Mouse (Mus musculus) heart, embryonic 13.5 days (tissue): ENCODE data around the gene Zfp36l1. TPM values are rescaled to one million over a fixed set of nuclear protein-coding genes. Genes with fewer than 3 reads are reported as not detected.

Experiments
- ATAC-seq: fragments of 200-750 bp; cut with Nextera tagmentation; 2 replicates; pipeline ENCODE4 v1.8.0; 2017; ENCODE audit warnings: moderate TSS enrichment; ENCODE audit not compliant: insufficient number of reproducible peaks, low FRiP score, low TSS enrichment; ENCODE audit errors: extremely low read depth
- H3K27ac ChIP-seq: fragments of 300-500 bp; sonication (generic); replicated peaks from 2 replicates; pipeline ENCODE4 v1.5.1; 2015; ENCODE audit warnings: moderate library complexity, mild to moderate bottlenecking, inconsistent platforms
- H3K27me3 ChIP-seq: fragments of 300-500 bp; sonication (generic); replicated peaks from 2 replicates; pipeline ENCODE4 v1.6.1; 2015; ENCODE audit warnings: mild to moderate bottlenecking, inconsistent platforms
- H3K36me3 ChIP-seq: fragments of 300-500 bp; sonication (generic); 2 replicates; pipeline ENCODE4 v1.6.1; 2015; ENCODE audit warnings: mild to moderate bottlenecking, inconsistent platforms
- H3K4me1 ChIP-seq: fragments of 300-500 bp; sonication (generic); 2 replicates; pipeline ENCODE4 v1.6.1; 2015; ENCODE audit warnings: inconsistent platforms
- H3K4me2 ChIP-seq: fragments of 300-500 bp; sonication (generic); 2 replicates; pipeline ENCODE4 v1.6.1; 2015; ENCODE audit warnings: inconsistent platforms, mild to moderate bottlenecking, moderate library complexity
- H3K4me3 ChIP-seq: fragments of 300-500 bp; sonication (generic); 2 replicates; pipeline ENCODE4 v1.5.1; 2015; ENCODE audit warnings: moderate library complexity, mild to moderate bottlenecking, inconsistent platforms
- H3K9ac ChIP-seq: fragments of 300-500 bp; sonication (generic); 2 replicates; pipeline ENCODE4 v1.6.1; 2015; ENCODE audit warnings: inconsistent platforms, mild to moderate bottlenecking, moderate library complexity
- H3K9me3 ChIP-seq: fragments of 300-500 bp; sonication (generic); 2 replicates; pipeline ENCODE4 v1.6.1; 2016; ENCODE audit warnings: inconsistent platforms
- WGBS: fragments of 180-500 bp; shearing (Covaris S2); methylation state at CpG from one replicate; pipeline ENCODE4 v1.1.7; 2015; ENCODE audit warnings: mixed read lengths; 5-methylcytosine and 5-hydroxymethylcytosine counted together
- polyA plus RNA-seq: library from polyadenylated mRNA; unstranded; fragments of >200 nt; fragmentation: Nextera tagmentation; extraction: Ambion mirVana; gene quantifications from 2 replicates; pipeline ENCODE4 v1.2.1, GENCODE M21; 2015

Gene Zfp36l1
- polyA plus RNA-seq, 1 experiment from 2014 or later, result 96.2 TPM

DNA sequence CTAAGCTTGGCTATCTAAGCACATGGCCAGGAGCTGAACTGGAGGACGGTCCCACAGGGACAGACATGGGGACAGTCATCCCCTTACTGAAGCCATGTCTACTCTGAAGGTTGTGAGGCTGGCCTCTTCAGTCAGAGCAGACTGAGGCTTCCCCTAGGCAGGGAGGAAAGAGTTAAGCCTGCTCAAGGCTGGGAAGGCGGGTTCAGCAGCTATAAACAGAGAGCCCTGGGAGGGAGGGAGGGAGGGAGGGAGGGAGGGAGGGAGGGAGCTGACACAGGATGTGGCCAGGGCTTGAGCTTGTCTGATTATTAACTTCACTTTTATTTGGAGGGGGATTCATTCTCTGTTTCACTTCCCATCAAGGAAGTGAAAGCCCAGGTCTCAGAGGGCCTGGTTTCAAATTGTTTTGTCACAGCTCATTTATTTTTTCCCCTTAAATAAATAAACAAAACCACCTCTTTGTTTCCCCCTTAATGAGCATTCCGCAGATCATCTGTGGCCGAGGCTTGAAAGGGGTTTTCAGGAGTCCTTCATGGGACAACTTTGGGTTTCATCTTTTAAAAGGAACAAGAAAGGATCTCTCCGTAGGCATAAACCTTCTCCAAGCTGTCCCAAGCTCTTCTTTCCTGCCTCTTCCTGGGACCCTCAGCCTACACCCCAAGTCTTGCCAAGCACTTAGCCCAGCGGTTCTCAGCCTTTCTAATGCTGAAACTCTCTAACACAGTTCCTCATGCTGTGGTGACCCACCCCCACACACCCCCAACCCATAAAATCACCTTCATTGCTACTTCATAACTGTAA is 17.9 kb upstream of the Zfp36l1 start:
- H3K4me3 ChIP-seq, result peak overlapping the region; percentile 15; the same call in 1 of the 2 replicates
- no peaks in the 10 kb centered on the region for H3K9me3 ChIP-seq
- H3K9ac ChIP-seq, result peak overlapping the region; percentile 95
- H3K27me3 ChIP-seq, result no peaks in the 10 kb centered on the region
- H3K36me3 ChIP-seq, result peaks cover 28% of the 10 kb centered on the region
- H3K4me1 ChIP-seq, result peaks cover 38% of the 10 kb centered on the region
- WGBS, result 20% methylated on average over 5 of the region's 6 CpGs
- peak overlapping the region; percentile 77 for H3K4me2 ChIP-seq
- ATAC-seq, result no peak
- peak overlapping the region; percentile 98 for H3K27ac ChIP-seq

DNA sequence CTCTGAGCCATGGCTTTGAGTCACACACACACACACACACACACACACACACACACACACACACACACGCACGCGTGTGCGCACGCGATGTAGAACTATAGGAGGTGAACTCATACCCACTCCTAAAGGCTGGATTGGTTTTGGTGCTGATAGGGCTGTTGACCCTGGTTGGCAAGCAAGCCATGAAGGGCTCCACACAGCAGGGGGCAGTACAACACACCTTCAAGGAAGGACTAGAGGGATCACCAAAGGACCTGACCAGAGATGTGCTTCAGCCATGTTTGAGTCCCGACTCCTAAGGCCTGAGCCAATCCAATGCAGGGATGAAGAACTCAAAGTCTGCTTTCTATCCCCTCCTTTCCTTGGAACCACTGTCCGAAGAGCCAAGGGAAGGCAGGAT is 16.7 kb upstream of the Zfp36l1 start:
- WGBS, result 96% methylated on average over 8 of the region's 8 CpGs
- peaks cover 40% of the 10 kb centered on the region for H3K36me3 ChIP-seq
- no peak overlapping the region for H3K4me3 ChIP-seq
- no peak for ATAC-seq
- H3K27ac ChIP-seq, result peak overlapping the region; percentile 98
- no peak overlapping the region; the same call in 1 of the 2 replicates for H3K9ac ChIP-seq
- H3K4me2 ChIP-seq, result no peak overlapping the region
- H3K27me3 ChIP-seq, result no peaks in the 10 kb centered on the region
- peaks cover 37% of the 10 kb centered on the region for H3K4me1 ChIP-seq
- no peaks in the 10 kb centered on the region for H3K9me3 ChIP-seq

DNA sequence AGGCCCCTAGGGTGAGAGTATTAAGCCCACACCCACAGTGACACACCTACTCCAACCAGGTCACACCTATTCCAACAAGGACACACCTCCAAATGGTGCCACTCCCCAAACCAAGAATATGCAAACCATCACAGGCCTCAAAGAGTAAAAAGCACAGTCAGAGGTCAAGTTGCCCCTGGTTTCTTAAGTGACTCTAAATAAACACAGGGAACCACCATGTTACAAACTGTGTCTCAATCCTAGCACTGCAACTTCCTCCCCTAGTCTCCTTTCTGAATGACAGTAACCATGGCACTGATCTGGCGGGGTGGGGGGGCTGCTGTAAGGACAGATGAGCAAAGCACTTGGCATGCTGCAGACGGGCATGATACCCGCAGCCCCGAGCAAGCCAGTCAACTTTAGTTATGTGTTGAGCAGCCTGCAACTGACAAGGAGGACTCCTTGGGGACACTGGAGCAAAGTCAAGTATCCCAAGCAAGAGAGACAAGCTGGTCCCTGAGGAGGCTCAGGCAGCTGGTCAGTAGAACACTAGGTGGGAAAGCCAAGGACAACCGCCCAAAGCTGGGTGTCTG is 14.5 kb upstream of the Zfp36l1 start:
- Histone ChIP-seq H3K27me3 (no peaks in the 10 kb centered on the region), H3K4me1 (peaks cover 56% of the 10 kb centered on the region), H3K36me3 (peaks cover 47% of the 10 kb centered on the region), H3K4me2 (no peak overlapping the region), H3K9ac (no peak overlapping the region), H3K27ac (no peak overlapping the region), H3K4me3 (no peak overlapping the region), H3K9me3 (no peaks in the 10 kb centered on the region)
- 82% methylated on average over 5 of the region's 5 CpGs for WGBS
- no peak for ATAC-seq

DNA sequence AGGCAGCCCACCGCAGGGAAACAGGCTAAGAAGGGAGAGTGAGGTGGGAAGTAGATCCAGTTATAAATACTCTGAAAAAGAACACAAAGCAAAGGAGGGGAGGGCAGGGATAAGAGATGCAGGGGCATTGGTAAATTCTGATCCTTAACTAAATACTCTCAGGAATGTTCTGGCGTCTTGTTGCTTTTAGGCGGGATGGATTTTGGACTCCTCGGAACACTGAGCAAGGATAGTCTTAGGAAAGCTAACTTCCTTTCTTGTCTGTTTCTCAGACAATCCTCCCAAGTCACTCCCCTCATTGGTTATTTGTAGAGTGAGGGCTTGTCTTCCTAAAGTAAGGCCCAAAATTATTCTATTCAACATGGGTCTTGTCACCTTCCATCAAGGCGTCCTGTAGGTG is 12.5 kb upstream of the Zfp36l1 start:
- Histone ChIP-seq H3K27me3 (no peaks in the 10 kb centered on the region), H3K36me3 (peaks cover 57% of the 10 kb centered on the region), H3K4me3 (no peak overlapping the region), H3K27ac (no peak overlapping the region), H3K4me1 (peaks cover 48% of the 10 kb centered on the region), H3K4me2 (no peak overlapping the region), H3K9me3 (no peaks in the 10 kb centered on the region), H3K9ac (no peak overlapping the region)
- WGBS, result 86% methylated on average over 5 of the region's 5 CpGs
- no peak for ATAC-seq

DNA sequence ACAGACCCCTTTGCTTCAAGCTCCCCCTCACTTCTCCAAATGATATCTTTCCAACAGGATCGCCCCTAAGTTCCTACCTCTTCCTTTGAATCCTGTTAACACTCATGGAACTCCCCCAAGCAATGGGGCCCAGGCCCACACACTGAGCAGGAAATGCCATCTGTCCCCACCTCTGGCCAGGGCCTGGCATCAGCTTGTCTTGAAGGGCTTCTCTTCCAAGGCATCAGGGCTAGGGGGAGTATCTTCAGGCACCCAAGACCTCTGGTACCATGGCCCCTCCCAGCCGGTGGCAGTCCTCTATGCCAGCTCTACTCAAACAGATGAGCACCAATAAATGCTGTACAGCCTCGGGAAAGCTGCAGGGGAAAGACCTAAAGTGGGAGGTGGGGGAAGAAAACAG is 11.9 kb upstream of the Zfp36l1 start:
- no peak for ATAC-seq
- no peak overlapping the region for H3K27ac ChIP-seq
- peaks cover 42% of the 10 kb centered on the region for H3K4me1 ChIP-seq

DNA sequence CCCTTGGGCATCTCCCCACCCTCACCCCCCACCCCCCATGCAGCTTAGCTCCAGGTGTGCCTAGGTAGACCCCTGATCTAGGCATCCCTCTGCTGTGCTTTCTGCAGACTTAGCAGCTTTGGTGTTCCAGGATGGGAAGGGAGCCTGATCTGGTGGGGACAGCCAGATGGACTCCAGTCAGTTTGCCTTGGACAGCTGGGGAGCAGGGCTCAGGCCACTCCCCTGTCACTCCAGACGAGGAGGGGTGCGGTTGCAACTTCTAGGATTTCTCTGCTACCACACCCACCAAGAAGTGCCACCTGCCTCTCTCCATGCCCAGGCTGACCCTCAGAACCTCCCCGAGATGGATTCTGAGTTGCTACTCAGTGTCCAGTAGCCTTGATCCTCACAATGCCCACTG is 11.4 kb upstream of the Zfp36l1 start:
- Histone ChIP-seq H3K4me2 (no peak overlapping the region), H3K4me3 (no peak overlapping the region), H3K9ac (no peak overlapping the region), H3K27me3 (no peaks in the 10 kb centered on the region), H3K27ac (no peak overlapping the region), H3K36me3 (peaks cover 62% of the 10 kb centered on the region), H3K4me1 (peaks cover 37% of the 10 kb centered on the region), H3K9me3 (no peaks in the 10 kb centered on the region)
- ATAC-seq, result no peak
- 73% methylated on average over 3 of the region's 3 CpGs for WGBS

More for the DNA sequence above, 11.9 kb upstream of the Zfp36l1 start:
- Histone ChIP-seq H3K9me3 (no peaks in the 10 kb centered on the region), H3K9ac (0 out of 2 replicates have a peak overlapping the region, but pooled peaks have one; percentile 8), H3K36me3 (peaks cover 63% of the 10 kb centered on the region), H3K27me3 (no peaks in the 10 kb centered on the region), H3K4me2 (no peak overlapping the region), H3K4me3 (no peak overlapping the region)
- 67% methylated on average over 3 of the region's 3 CpGs for WGBS

DNA sequence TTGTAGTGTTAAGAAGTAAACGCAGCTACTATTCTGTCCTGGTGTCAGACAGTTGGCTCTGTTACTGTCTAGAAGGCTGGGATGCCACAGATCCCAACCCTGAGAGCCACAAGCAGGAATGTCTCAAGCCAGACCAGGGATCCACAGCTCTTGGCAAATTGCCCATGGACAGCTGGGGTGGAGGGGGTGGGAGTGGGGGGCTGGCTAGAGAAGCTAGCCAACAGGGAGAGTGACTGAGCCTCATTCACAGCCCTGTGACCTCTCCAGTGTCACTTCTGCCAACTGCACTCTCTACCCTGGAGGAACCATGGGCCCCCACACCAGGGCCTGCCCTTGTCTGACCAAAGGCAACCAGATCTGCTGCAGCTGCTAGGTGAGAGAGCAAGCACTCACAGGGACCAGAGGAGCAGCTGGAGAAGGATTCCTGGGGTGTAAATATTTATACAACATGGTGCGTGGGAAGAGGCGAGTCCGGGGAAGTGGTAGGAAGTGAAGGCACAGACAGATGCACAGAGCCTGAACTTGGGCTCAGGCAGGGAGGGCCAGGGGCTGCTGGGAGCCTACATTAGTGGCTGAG is 10.5 kb upstream of the Zfp36l1 start:
- Histone ChIP-seq H3K9ac (peak overlapping the region; percentile 60), H3K9me3 (no peaks in the 10 kb centered on the region), H3K27ac (peak overlapping the region; percentile 80), H3K4me2 (no peak overlapping the region), H3K36me3 (peaks cover 61% of the 10 kb centered on the region), H3K4me1 (peaks cover 42% of the 10 kb centered on the region), H3K27me3 (no peaks in the 10 kb centered on the region), H3K4me3 (no peak overlapping the region)
- WGBS, result 35% methylated on average over 4 of the region's 4 CpGs
- no peak for ATAC-seq

DNA sequence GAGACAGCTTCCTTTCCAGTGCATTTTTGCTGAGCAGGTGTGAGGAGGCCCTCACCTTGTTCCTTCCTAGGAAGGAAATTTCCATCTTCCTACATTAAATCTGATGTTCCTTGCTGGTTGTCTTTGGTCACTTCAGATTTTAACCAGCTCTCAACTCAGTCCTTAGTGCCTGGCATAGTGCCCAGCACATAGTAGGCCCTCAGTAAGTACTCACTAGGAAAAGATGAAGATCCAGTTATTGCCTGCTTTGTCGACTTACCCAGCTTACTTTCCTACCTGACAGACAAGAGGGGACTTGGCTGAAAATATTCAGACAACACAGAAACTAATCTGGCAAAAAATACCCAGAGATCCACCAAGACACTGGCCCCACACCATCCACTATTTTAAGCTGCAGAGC is 8.6 kb upstream of the Zfp36l1 start:
- H3K36me3 ChIP-seq, result peaks cover 52% of the 10 kb centered on the region
- H3K4me1 ChIP-seq, result peaks cover 56% of the 10 kb centered on the region
- no peak overlapping the region for H3K4me3 ChIP-seq
- H3K9ac ChIP-seq, result peak overlapping the region; percentile 29; the same call in 1 of the 2 replicates
- H3K9me3 ChIP-seq, result no peaks in the 10 kb centered on the region
- WGBS, result 64% methylated on average over 1 of the region's 1 CpGs
- no peak overlapping the region for H3K4me2 ChIP-seq
- peak overlapping the region; percentile 80 for H3K27ac ChIP-seq
- ATAC-seq, result no peak
- no peaks in the 10 kb centered on the region for H3K27me3 ChIP-seq

DNA sequence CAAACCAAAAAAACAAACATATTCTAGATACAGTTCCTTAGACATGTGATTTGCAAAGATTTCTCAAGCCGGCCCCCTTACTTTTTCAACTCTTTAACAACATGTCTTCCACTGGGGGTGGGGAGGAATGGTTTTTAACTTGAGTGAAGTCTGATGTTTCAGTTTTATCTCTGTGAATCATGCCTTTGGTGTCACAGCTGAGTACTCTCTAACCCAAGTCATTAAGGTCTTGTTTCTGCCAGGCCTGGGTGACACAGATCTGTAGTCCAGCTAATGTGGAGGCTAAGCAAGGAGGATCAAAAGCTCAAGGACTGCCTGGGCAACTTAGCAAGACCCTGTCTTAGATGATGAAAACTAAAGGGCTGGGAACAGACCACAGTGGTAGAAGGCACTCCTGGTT is 5.8 kb upstream of the Zfp36l1 start:
- no peaks in the 10 kb centered on the region for H3K9me3 ChIP-seq
- no peak overlapping the region for H3K27ac ChIP-seq
- ATAC-seq, result no peak
- WGBS, result 73% methylated on average over 1 of the region's 1 CpGs
- H3K4me1 ChIP-seq, result peaks cover 56% of the 10 kb centered on the region
- peaks cover 26% of the 10 kb centered on the region for H3K36me3 ChIP-seq
- no peak overlapping the region for H3K4me2 ChIP-seq
- H3K27me3 ChIP-seq, result no peaks in the 10 kb centered on the region
- H3K9ac ChIP-seq, result no peak overlapping the region
- no peak overlapping the region for H3K4me3 ChIP-seq

DNA sequence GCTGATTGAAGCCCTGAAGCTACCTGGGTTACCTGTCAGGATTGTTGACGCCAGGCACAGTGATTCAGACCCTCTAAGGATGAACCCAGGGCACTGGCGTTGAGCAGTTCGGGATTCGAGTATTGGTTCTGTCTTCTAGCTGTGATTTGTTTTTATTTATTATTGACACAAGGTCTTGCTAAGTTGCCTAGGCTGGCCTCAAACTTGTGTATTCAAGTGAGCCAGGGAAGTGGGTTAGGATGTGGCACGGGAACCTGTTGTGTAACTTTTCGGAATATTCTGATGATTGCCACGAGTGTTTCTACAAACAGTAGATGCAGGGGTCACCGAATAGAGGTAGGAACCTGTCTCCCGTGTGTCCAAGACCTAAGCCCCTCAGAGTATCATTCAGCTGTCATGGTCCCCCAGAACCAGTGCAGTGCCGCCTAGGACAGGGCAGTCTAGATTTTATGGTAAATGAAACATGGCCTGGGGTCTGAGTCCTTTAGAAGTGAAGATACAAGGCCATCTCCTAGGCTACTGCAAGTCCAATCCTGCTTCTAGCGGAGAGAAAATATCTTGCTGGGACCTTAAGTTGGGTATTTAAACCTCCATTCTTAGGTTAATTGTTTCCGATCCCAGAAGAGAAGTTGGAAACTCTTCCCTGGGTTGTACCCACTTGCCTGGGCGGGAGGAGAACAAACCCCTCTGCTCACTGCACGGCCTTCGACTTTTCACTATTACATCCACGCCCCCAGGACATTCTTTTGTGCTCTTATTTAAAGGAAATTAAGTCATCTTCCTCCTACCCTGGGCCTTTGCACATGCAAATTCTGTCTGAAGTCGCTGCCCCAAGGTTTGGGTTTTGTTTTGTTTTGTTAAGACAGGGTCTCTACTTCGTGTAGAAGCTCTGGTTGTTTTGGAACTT is 3.6 kb upstream of the Zfp36l1 start:
- peak overlapping the region; percentile 99 for H3K27ac ChIP-seq
- H3K4me3 ChIP-seq, result peak overlapping the region; percentile 89
- peak overlapping the region; percentile 92 for H3K9ac ChIP-seq
- H3K27me3 ChIP-seq, result no peaks in the 10 kb centered on the region
- no peaks in the 10 kb centered on the region for H3K9me3 ChIP-seq
- H3K4me1 ChIP-seq, result peaks cover 37% of the 10 kb centered on the region
- H3K4me2 ChIP-seq, result peak overlapping the region; percentile 84
- no peak for ATAC-seq
- peaks cover 25% of the 10 kb centered on the region for H3K36me3 ChIP-seq
- 45% methylated on average over 18 of the region's 18 CpGs for WGBS

DNA sequence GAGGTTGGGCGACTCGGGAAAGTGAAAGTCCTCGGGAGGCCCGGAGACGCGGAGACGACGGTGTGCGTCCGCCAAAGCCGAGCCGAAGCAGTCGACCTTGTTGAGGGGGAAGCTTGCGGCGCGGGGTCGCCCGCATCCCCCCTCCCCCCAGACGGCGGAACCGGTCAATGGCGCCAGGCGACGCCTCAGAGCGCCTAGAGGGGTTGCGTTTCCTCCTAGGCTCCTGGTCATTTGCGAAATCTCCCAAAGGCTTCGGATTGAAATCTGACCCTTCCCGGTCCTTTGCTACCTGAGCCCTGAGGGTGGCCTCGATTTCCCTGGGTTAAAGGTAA is 3.0 kb upstream of the Zfp36l1 start:
- Histone ChIP-seq H3K27me3 (no peaks in the 10 kb centered on the region), H3K4me1 (peaks cover 35% of the 10 kb centered on the region), H3K4me3 (peak overlapping the region; percentile 89), H3K9ac (peak overlapping the region; percentile 92), H3K27ac (peak overlapping the region; percentile 99), H3K36me3 (peaks cover 21% of the 10 kb centered on the region), H3K9me3 (no peaks in the 10 kb centered on the region), H3K4me2 (peak overlapping the region; percentile 84)
- 0% methylated on average over 27 of the region's 30 CpGs for WGBS
- ATAC-seq, result no peak
